Mouse (Mus musculus) liver, embryonic 11.5 days (tissue): ENCODE measurements around the gene Rbp7. TPM values are rescaled to one million over a fixed set of nuclear protein-coding genes. Genes with fewer than 3 reads are reported as not detected.

ENCODE experiments used
- ATAC-seq: fragments of 200-750 bp; cut with Nextera tagmentation; replicated peaks from 2 replicates; pipeline ENCODE4 v1.8.0; 2017; ENCODE audit warnings: moderate number of reproducible peaks, mild to moderate bottlenecking, moderate TSS enrichment, moderate library complexity; ENCODE audit not compliant: low FRiP score
- DNase-seq: peaks from one replicate; pipeline ENCODE4 v3.0.0-alpha.2; 2017; ENCODE audit warnings: low spot score
- H3K27ac ChIP-seq: fragments of 300-500 bp; sonication (generic); 2 replicates; pipeline ENCODE4 v1.5.1; 2014; ENCODE audit warnings: mild to moderate bottlenecking, low read depth, low read length, control low read depth
- H3K27me3 ChIP-seq: fragments of 300-500 bp; sonication (generic); replicated peaks from 2 replicates; pipeline ENCODE4 v1.6.1; 2014; ENCODE audit warnings: low read length, mixed read lengths; ENCODE audit not compliant: control insufficient read depth, insufficient read depth
- H3K36me3 ChIP-seq: fragments of 300-500 bp; sonication (generic); 2 replicates; pipeline ENCODE4 v1.6.1; 2014; ENCODE audit warnings: mild to moderate bottlenecking, low read length, moderate library complexity, mixed read lengths; ENCODE audit not compliant: control insufficient read depth, insufficient read depth
- H3K4me1 ChIP-seq: fragments of 300-500 bp; sonication (generic); replicated peaks from 2 replicates; pipeline ENCODE4 v1.6.1; 2014; ENCODE audit warnings: low read length, mixed read lengths; ENCODE audit not compliant: control insufficient read depth, insufficient read depth
- H3K4me2 ChIP-seq: fragments of 300-500 bp; sonication (generic); 2 replicates; pipeline ENCODE4 v1.6.1; 2014; ENCODE audit warnings: mild to moderate bottlenecking, control low read depth, moderate library complexity
- H3K4me3 ChIP-seq: fragments of 300-500 bp; sonication (generic); 2 replicates; pipeline ENCODE4 v1.5.1; 2014; ENCODE audit warnings: low read depth, low read length, control low read depth
- H3K9ac ChIP-seq: fragments of 300-500 bp; sonication (generic); 2 replicates; pipeline ENCODE4 v1.6.1; 2014; ENCODE audit warnings: low read depth, low read length, control low read depth
- H3K9me3 ChIP-seq: fragments of 300-500 bp; sonication (generic); 2 replicates; pipeline ENCODE4 v1.6.1; 2016; ENCODE audit warnings: low read length, inconsistent platforms, mixed read lengths; ENCODE audit not compliant: control insufficient read depth
- whole genome bisulfite sequencing: fragments of 180-500 bp; shearing (Covaris S2); extraction: QIAGEN DNeasy Blood & Tissue Kit; methylation state at CpG from one replicate; pipeline ENCODE4 v1.1.7; 2014; 5-methylcytosine and 5-hydroxymethylcytosine counted together
- polyA plus RNA-seq: library from polyadenylated mRNA; unstranded; fragments of >200 nt; fragmentation: Nextera tagmentation; extraction: Ambion mirVana; gene quantifications from 2 replicates; pipeline ENCODE4 v1.2.1, GENCODE M21; 2014

Gene Rbp7
- not detected in 2 replicates for polyA plus RNA-seq

DNA sequence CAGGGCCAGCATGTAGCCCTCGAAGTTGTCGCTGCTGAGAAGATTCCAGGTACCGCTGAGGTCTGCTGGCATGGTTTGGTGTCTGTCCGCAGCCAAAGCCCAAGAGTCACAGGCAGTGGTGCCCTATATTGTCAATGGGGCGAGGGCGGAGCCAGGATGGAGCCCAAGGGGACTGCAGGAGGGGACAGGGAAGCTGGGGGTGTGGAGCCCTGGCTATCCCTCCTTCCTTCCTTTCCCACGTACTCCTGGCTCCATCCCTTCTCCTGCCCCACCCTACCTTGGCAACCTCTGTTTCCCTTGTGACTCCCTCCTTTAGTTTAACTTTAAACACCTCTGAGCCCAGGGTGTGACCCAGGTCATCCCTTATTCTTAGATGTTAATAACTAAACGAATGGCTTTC lies at the start of gene Rbp7:
Rbp7 (minus strand) TSS at position 100 of the 400 bp plus-strand sequence.
- Histone ChIP-seq H3K9ac (no peak within 1 kb of the TSS), H3K4me2 (no peak within 1 kb of the TSS), H3K4me1 (no peaks in the 10 kb centered on the region), H3K27me3 (no peaks in the 10 kb centered on the region), H3K36me3 (no peaks in the 10 kb centered on the region), H3K9me3 (no peaks in the 10 kb centered on the region), H3K27ac (no peak within 1 kb of the TSS), H3K4me3 (no peak within 1 kb of the TSS)
- WGBS, result 58% methylated on average over 8 of the region's 8 CpGs
- ATAC-seq (no peak; the same call in 1 of the 2 replicates), DNase-seq (no peak)

DNA sequence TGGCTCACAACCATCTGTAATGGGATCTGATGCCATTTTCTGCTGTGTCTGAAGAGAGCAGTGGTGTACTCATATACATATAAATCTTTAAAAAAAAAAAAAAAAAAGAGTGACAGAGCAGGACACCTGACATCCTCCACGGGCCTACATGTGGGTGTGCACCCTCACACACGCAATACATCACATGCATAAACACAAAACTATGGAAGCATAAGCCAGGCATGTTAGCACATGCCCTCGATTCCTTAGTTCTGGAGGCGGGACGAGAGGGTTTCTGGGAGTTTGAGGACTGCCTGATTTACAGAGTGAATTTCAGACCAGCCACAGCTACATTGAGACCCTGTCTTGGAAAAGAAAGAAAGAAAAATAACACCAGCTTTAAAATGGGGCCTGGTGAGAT lies 49.6 kb upstream of the Rbp7 start:
- H3K9me3 ChIP-seq, result no peaks in the 10 kb centered on the region
- H3K4me2 ChIP-seq, result no peak overlapping the region
- no peak overlapping the region for H3K9ac ChIP-seq
- no peak overlapping the region for H3K27ac ChIP-seq
- H3K4me3 ChIP-seq, result no peak overlapping the region
- 82% methylated on average over 5 of the region's 5 CpGs for whole genome bisulfite sequencing
- no peak for ATAC-seq
- no peak for DNase-seq
- H3K27me3 ChIP-seq, result no peaks in the 10 kb centered on the region
- H3K4me1 ChIP-seq, result no peaks in the 10 kb centered on the region
- H3K36me3 ChIP-seq, result no peaks in the 10 kb centered on the region

- Histone ChIP-seq H3K9me3 (no peaks in the 10 kb centered on the region), H3K4me3 (no peak overlapping the region), H3K27ac (no peak overlapping the region), H3K27me3 (no peaks in the 10 kb centered on the region), H3K4me1 (no peaks in the 10 kb centered on the region; the same call in 1 of the 2 replicates), H3K36me3 (peaks cover 18% of the 10 kb centered on the region), H3K4me2 (no peak overlapping the region), H3K9ac (no peak overlapping the region)
- no peak for ATAC-seq
- 71% methylated on average over 5 of the region's 5 CpGs for WGBS
- no peak for DNase-seq
Measured at GRCm38 (mm10) chr4:149499790-149500189, 45.0 kb upstream of the Rbp7 start.

DNA sequence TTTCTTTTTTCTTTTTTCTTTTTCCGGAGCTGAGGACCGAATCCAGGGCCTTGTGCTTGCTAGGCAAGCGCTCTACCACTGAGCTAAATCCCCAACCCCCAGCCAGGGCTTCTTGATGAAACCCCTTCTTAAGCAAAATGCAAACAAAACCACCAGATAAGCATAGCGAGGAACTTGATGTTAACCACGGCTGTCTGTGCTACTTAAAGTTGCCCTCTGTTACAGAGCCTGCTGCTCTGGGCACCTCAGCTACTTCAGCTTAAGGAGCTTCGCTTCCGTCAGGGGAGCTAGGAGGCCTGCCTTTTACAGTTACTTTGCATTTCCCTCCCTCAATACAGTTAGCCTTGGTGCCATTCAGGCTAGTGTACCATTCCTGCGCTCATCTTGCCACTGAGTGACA lies 44.1 kb upstream of the Rbp7 start:
- 77% methylated on average over 8 of the region's 8 CpGs for WGBS
- Histone ChIP-seq H3K4me2 (no peak overlapping the region), H3K4me1 (no peaks in the 10 kb centered on the region; the same call in 1 of the 2 replicates), H3K36me3 (peaks cover 19% of the 10 kb centered on the region), H3K9ac (no peak overlapping the region), H3K9me3 (no peaks in the 10 kb centered on the region), H3K27ac (no peak overlapping the region), H3K27me3 (no peaks in the 10 kb centered on the region), H3K4me3 (no peak overlapping the region)
- ATAC-seq, result no peak
- no peak for DNase-seq

DNA sequence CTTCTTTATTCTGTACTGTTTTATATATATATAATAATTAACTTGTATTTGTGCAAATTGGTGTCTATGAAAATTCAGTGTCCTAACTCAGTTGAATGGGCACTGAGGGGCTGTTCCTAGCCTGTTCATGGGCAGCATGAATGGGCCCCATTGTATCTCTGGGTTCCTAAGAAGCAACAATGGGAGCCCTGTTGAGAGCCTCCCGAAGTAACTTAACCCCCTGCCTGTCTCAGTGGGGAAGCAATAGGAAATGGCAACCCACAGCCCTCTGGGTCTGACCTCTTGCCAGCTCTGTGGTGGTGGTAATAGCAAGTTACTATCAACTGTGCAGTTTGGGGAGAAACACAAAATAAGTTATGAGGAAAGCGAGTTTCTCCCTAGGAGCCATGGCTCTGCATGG lies 41.8 kb upstream of the Rbp7 start:
- Histone ChIP-seq H3K27me3 (no peaks in the 10 kb centered on the region), H3K9me3 (no peaks in the 10 kb centered on the region), H3K4me1 (no peaks in the 10 kb centered on the region; the same call in 1 of the 2 replicates), H3K9ac (no peak overlapping the region), H3K4me3 (no peak overlapping the region), H3K27ac (no peak overlapping the region), H3K4me2 (no peak overlapping the region), H3K36me3 (peaks cover 19% of the 10 kb centered on the region)
- DNase-seq (no peak), ATAC-seq (no peak)
- 87% methylated on average over 2 of the region's 2 CpGs for WGBS

GRCm38 (mm10) chr4:149491151-149491550 lies 36.4 kb upstream of the Rbp7 start:
- Histone ChIP-seq H3K4me3 (no peak overlapping the region), H3K27ac (no peak overlapping the region), H3K4me2 (no peak overlapping the region), H3K4me1 (no peaks in the 10 kb centered on the region; the same call in 1 of the 2 replicates), H3K36me3 (peaks cover 28% of the 10 kb centered on the region), H3K27me3 (no peaks in the 10 kb centered on the region), H3K9ac (no peak overlapping the region), H3K9me3 (no peaks in the 10 kb centered on the region)
- DNase-seq (no peak), ATAC-seq (no peak)
- WGBS, result 93% methylated on average over 3 of the region's 3 CpGs

- no peak for DNase-seq
- Histone ChIP-seq H3K27ac (no peak overlapping the region), H3K4me3 (no peak overlapping the region), H3K36me3 (peaks cover 19% of the 10 kb centered on the region), H3K27me3 (no peaks in the 10 kb centered on the region), H3K9me3 (no peaks in the 10 kb centered on the region), H3K4me2 (no peak overlapping the region), H3K9ac (no peak overlapping the region), H3K4me1 (no peaks in the 10 kb centered on the region; the same call in 1 of the 2 replicates)
- ATAC-seq, result no peak
- 92% methylated on average over 14 of the region's 14 CpGs for WGBS
Measured at GRCm38 (mm10) chr4:149489415-149490240, 34.9 kb upstream of the Rbp7 start.

- Histone ChIP-seq H3K36me3 (peaks cover 19% of the 10 kb centered on the region), H3K4me3 (no peak overlapping the region)
Measured at GRCm38 (mm10) chr4:149487729-149488128, 33.0 kb upstream of the Rbp7 start.

DNA sequence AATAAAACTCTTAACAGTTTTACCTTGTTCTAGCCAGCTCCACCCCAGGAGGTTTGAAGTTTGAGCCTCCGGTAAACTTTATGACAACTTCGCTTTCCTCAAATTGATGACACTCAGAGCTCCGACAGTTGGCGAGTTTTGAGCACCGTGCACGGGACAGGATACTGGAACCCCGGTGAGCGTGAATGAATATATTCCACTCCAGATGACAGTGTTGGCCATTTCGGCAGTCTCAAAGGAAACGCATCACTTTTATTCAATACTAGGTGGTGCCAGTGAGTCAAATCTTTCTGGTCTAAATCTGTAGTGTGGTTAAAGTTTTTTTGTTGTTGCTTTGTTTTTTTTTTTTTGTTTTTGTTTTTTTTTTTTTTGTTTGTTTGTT lies 31.0 kb upstream of the Rbp7 start:
- H3K36me3 ChIP-seq, result peaks cover 17% of the 10 kb centered on the region
- H3K4me2 ChIP-seq, result peak overlapping the region; percentile 81
- H3K4me3 ChIP-seq, result peak overlapping the region; percentile 80
- peak overlapping the region; percentile 67; the same call in 1 of the 2 replicates for H3K27ac ChIP-seq
- WGBS, result 1% methylated on average over 10 of the region's 10 CpGs
- H3K27me3 ChIP-seq, result no peaks in the 10 kb centered on the region
- no peak; the same call in 1 of the 2 replicates for ATAC-seq
- DNase-seq, result no peak
- H3K9me3 ChIP-seq, result no peaks in the 10 kb centered on the region
- no peaks in the 10 kb centered on the region; the same call in 1 of the 2 replicates for H3K4me1 ChIP-seq
- peak overlapping the region; percentile 78 for H3K9ac ChIP-seq

More at GRCm38 (mm10) chr4:149487729-149488128, 33.0 kb upstream of the Rbp7 start:
- ATAC-seq (no peak), DNase-seq (no peak)
- H3K4me2 ChIP-seq, result no peak overlapping the region
- WGBS, result 94% methylated on average over 12 of the region's 12 CpGs
- H3K27ac ChIP-seq, result no peak overlapping the region
- H3K9me3 ChIP-seq, result no peaks in the 10 kb centered on the region
- no peaks in the 10 kb centered on the region for H3K27me3 ChIP-seq
- no peak overlapping the region for H3K9ac ChIP-seq
- H3K4me1 ChIP-seq, result no peaks in the 10 kb centered on the region; the same call in 1 of the 2 replicates
